In the genomic region with DNA sequence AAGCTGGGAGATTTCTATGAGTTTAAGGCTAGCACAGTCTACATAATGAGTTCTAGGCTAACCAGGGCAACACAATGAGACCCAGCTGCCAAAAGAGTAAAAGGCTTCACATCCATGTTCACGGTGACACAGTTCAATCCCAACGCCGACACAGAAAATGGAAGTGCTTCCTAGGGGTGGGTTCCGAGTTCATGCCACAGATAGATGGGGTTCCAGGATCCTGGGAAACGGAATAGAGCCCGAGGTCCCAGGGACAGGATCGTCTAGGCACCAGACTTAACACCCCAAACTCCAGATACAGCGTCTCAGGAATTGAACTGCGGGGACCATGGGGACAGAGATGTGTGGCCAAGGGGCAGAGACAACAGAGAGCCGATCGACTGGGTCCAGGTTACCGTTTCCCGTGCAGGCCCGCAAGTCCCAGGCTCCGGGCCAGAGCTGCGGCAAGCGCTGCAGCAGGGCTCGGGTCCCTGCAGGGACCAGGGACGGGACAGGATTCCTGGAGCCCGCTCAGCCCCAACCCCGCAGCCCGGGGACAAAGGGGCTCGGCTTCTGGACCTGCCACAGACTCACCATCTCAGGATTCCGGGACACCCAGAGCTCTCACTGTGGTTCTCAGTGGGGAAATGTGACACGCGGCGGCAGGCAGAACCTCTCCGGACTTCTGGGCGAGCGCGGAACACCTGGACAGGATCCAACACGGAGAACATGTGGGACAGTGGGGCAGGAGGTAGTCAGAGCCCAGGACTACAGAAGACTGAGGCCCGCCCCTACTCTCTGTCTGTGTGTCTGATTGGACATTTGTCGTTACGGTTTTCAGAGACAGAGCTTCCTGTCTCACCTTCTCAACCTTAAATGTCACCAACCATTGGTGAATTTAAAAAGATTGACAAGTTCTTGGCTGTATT, we compare ENCODE assay signal across 9 mouse cellular contexts. TPM values are rescaled to one million over a fixed set of nuclear protein-coding genes. Genes with fewer than 3 reads are reported as not detected.
DNase-seq lines count a peak whose midpoint lies in the region; ATAC-seq and TF ChIP-seq lines count a peak whose summit lies in the region.
"Had no signal": no experiment of that assay in that cellular context is flagged by ENCODE, and none has a peak within 500 bp of the region (broad histone marks: within the 10 kb centered on the region; RNA-seq: fewer than 3 reads in every experiment).

Gene Zfp599 (minus strand): TSS at position 712 of the 908 bp plus-strand sequence.

- H3K36me3 ChIP-seq in heart, embryonic 13.5 days, result peaks cover 38% of the 10 kb centered on the region
- no peaks in the 10 kb centered on the region for H3K36me3 ChIP-seq in kidney, postnatal 0 days (ENCODE audit: insufficient read depth, low read length)
- no peaks in the 10 kb centered on the region for H3K36me3 ChIP-seq in liver, adult 2 months (ENCODE audit: control insufficient read depth, insufficient read depth, low read length)
- H3K36me3 ChIP-seq in myocyte (ENCODE audit: control insufficient read depth, insufficient read depth), result no peaks in the 10 kb centered on the region
- H3K36me3 ChIP-seq in splenic B cell, adult 2 months (ENCODE audit: control insufficient read depth, insufficient read depth, low read length, poor library complexity, severe bottlenecking), result no peaks in the 10 kb centered on the region; the same call in 1 of the 2 replicates

- H3ac ChIP-seq in myocyte (ENCODE audit: control insufficient read depth, insufficient read length), result peak within 1 kb of the TSS; percentile 20

- peak within 1 kb of the TSS; percentile 81 for H3K4me2 ChIP-seq in heart, embryonic 13.5 days
- peak within 1 kb of the TSS; percentile 80 for H3K4me2 ChIP-seq in kidney, postnatal 0 days (ENCODE audit: low read length)
- peak within 1 kb of the TSS; percentile 79 for H3K4me2 ChIP-seq in myocyte (ENCODE audit: low read depth)

- peak; percentile 100 for ATAC-seq in CD4-positive, CD25-positive, alpha-beta regulatory T cell, adult 4 months
- ATAC-seq in erythroid progenitor cell, adult 5-6 weeks (replicated peaks; ENCODE audit: low FRiP score, poor library complexity, severe bottlenecking), result peak; percentile 90
- ATAC-seq in heart, embryonic 13.5 days (ENCODE audit: extremely low read depth, insufficient number of reproducible peaks, low FRiP score, low TSS enrichment), result peak; percentile 75
- ATAC-seq in kidney, postnatal 0 days (replicated peaks; ENCODE audit: low FRiP score, low read depth), result peak; percentile 92

- no peaks in the 10 kb centered on the region; the same call in 1 of the 2 replicates for H3K4me1 ChIP-seq in brown adipose tissue, adult 24 weeks (ENCODE audit: control insufficient read depth, insufficient read depth, insufficient read length, low read length)
- peaks cover 14% of the 10 kb centered on the region for H3K4me1 ChIP-seq in heart, embryonic 13.5 days
- H3K4me1 ChIP-seq in kidney, postnatal 0 days (replicated peaks; ENCODE audit: insufficient read depth, low read length), result no peaks in the 10 kb centered on the region
- no peaks in the 10 kb centered on the region for H3K4me1 ChIP-seq in liver, adult 2 months (ENCODE audit: control insufficient read depth, insufficient read depth, low read length)

- H3K9me3 ChIP-seq in heart, embryonic 13.5 days, result peaks cover 9% of the 10 kb centered on the region
- H3K9me3 ChIP-seq in kidney, postnatal 0 days (replicated peaks; ENCODE audit: low read length), result peaks cover 4% of the 10 kb centered on the region

- TF ChIP-seq CTCF in kidney, postnatal 0 days (IDR thresholded peaks at IDR 0.05; ENCODE audit: low read depth), result no peak
- no peak for TF ChIP-seq CTCF in liver, adult 2 months (IDR thresholded peaks at IDR 0.05; ENCODE audit: low read depth, low read length)

- H3K27me3 ChIP-seq in heart, embryonic 13.5 days (replicated peaks), result no peaks in the 10 kb centered on the region
- no peaks in the 10 kb centered on the region for H3K27me3 ChIP-seq in kidney, postnatal 0 days (ENCODE audit: insufficient read depth, low read length)
- H3K27me3 ChIP-seq in liver, adult 2 months (ENCODE audit: control insufficient read depth, insufficient read depth, low read length), result no peaks in the 10 kb centered on the region
- no peaks in the 10 kb centered on the region for H3K27me3 ChIP-seq in myocyte (ENCODE audit: control insufficient read depth, insufficient read depth, insufficient read length)
- H3K27me3 ChIP-seq in splenic B cell, adult 2 months (ENCODE audit: control insufficient read depth, insufficient read depth, low read length, poor library complexity, severe bottlenecking), result no peaks in the 10 kb centered on the region

- peak within 1 kb of the TSS; percentile 61 for H3K4me3 ChIP-seq in brown adipose tissue, adult 24 weeks (ENCODE audit: insufficient read depth, low read depth, low read length)
- H3K4me3 ChIP-seq in heart, embryonic 13.5 days, result peak within 1 kb of the TSS; percentile 83
- peak within 1 kb of the TSS; percentile 52 for H3K4me3 ChIP-seq in kidney, postnatal 0 days (replicated peaks; ENCODE audit: low read depth, low read length)
- peak within 1 kb of the TSS; percentile 35 for H3K4me3 ChIP-seq in liver, adult 2 months (ENCODE audit: insufficient read depth, low read depth, low read length)
- peak within 1 kb of the TSS; percentile 54 for H3K4me3 ChIP-seq in myocyte

- peak within 1 kb of the TSS; percentile 91 for H3K9ac ChIP-seq in heart, embryonic 13.5 days
- peak within 1 kb of the TSS; percentile 76 for H3K9ac ChIP-seq in kidney, postnatal 0 days (ENCODE audit: low read depth, low read length)
- peak within 1 kb of the TSS; percentile 56 for H3K9ac ChIP-seq in liver, adult 2 months (ENCODE audit: low read depth, low read length)

- no peak for TF ChIP-seq POLR2A in liver, adult 2 months (IDR thresholded peaks at IDR 0.05; ENCODE audit: extremely low read depth, insufficient read depth, low read length)
- peak; percentile 48 for TF ChIP-seq POLR2A in myocyte (IDR thresholded peaks at IDR 0.05; ENCODE audit: insufficient read length, low read depth)

- under 1% methylated on average over 35 of the region's 35 CpGs for WGBS in heart, embryonic 13.5 days
- WGBS in kidney, postnatal 0 days, result under 1% methylated on average over 35 of the region's 35 CpGs
- 2% methylated on average over 35 of the region's 35 CpGs for WGBS in liver, adult 2 months

- H3K27ac ChIP-seq in brown adipose tissue, adult 24 weeks (replicated peaks; ENCODE audit: low read depth, low read length), result no peak within 1 kb of the TSS
- H3K27ac ChIP-seq in heart, embryonic 13.5 days (replicated peaks), result peak within 1 kb of the TSS; percentile 53
- H3K27ac ChIP-seq in kidney, postnatal 0 days, result no peak within 1 kb of the TSS
- H3K27ac ChIP-seq in liver, adult 2 months (replicated peaks; ENCODE audit: insufficient read depth, low read depth, low read length), result no peak within 1 kb of the TSS

- no peaks in the 10 kb centered on the region for H3K79me2 ChIP-seq in liver, adult 2 months (ENCODE audit: control insufficient read depth, insufficient read depth, low read length)
- no peaks in the 10 kb centered on the region for H3K79me2 ChIP-seq in myocyte (ENCODE audit: control insufficient read depth, insufficient read depth)

- DNase-seq in kidney, postnatal 0 days (ENCODE audit: low spot score), result peak; percentile 81
- DNase-seq in liver, adult 2 months (ENCODE audit: extremely low read depth, low read depth, low spot score), result peak; percentile 65
- peak; percentile 79 for DNase-seq in splenic B cell, adult 2 months (ENCODE audit: low read depth, low spot score)

TF ChIP-seq in myocyte, 11 proteins besides CTCF, POLR2A, EP300 and RAD21:
- no peak for TF ChIP-seq CEBPB (IDR thresholded peaks at IDR 0.05; ENCODE audit: insufficient read depth, poor library complexity, severe bottlenecking)
- no peak for TF ChIP-seq REST (IDR thresholded peaks at IDR 0.05; ENCODE audit: insufficient read depth, insufficient read length)
- no peak for TF ChIP-seq MAX (IDR thresholded peaks at IDR 0.05; ENCODE audit: low read depth)
- no peak for TF ChIP-seq SRF (IDR thresholded peaks at IDR 0.05; ENCODE audit: control insufficient read depth, insufficient read length, low read depth)
- TF ChIP-seq E2F4 (IDR thresholded peaks at IDR 0.05; ENCODE audit: insufficient read depth), result no peak
- TF ChIP-seq TCF12 (IDR thresholded peaks at IDR 0.05; ENCODE audit: insufficient read depth, poor library complexity, severe bottlenecking), result no peak
- TF ChIP-seq TCF3 (IDR thresholded peaks at IDR 0.05; ENCODE audit: insufficient read length, low read depth), result no peak
- no peak for TF ChIP-seq POLR2AphosphoS2 (IDR thresholded peaks at IDR 0.05; ENCODE audit: insufficient read length, low read depth)
- no peak for TF ChIP-seq USF1 (IDR thresholded peaks at IDR 0.05; ENCODE audit: low read depth)
- TF ChIP-seq MYOG (IDR thresholded peaks at IDR 0.05; ENCODE audit: control insufficient read depth in 1 of 3, insufficient read depth in 1 of 3, insufficient read length in 2 of 3, low read depth in 2 of 3), result no peak
- TF ChIP-seq MYOD1 (IDR thresholded peaks at IDR 0.05; ENCODE audit: control insufficient read depth in 1 of 3, insufficient read length in 2 of 3, low read depth in 2 of 3), result no peak

RNA-seq across cellular contexts. Expression of gene Zfp599, which starts in this region (rescaled TPM):
- 1 to 10 TPM; 7.1 to 7.4 TPM for polyA plus RNA-seq in CD4-positive, CD25-positive, alpha-beta regulatory T cell, adult 4 months (2017; shearing (Covaris generic))
- polyA plus RNA-seq in brown adipose tissue, adult 24 weeks (2012; ENCODE audit: insufficient read depth, insufficient read length, missing spikeins), result not detected in 2 replicates
- total RNA-seq in erythroid progenitor cell, adult 5-6 weeks (2015; ENCODE audit: low replicate concordance), result 0.36 TPM in 1 of 2 replicates, not detected in the other
- total RNA-seq in erythroid progenitor cell, adult 5-6 weeks (2017; ENCODE audit: low replicate concordance), result 0.77 and 1.1 TPM in 2 replicates
- 3.7 and 4.2 TPM in 2 replicates for polyA plus RNA-seq in heart, embryonic 13.5 days (2015; fragmentation: Nextera tagmentation; extraction: Ambion mirVana)
- 3.1 and 3.3 TPM in 2 replicates for polyA plus RNA-seq in kidney, postnatal 0 days (2015; fragmentation: Nextera tagmentation; extraction: Ambion mirVana)
- 0.09 and 0.13 TPM in 2 replicates for total RNA-seq in liver, adult 2 months (2014; rRNA removed)
- polyA plus RNA-seq in liver, adult 2 months (2012; rRNA removed), result not detected in 2 replicates
- 0.53 TPM for polyA plus RNA-seq in myocyte (2012; fragmentation: generic; extraction: Trizol)
- total RNA-seq: gastrocnemius, adult 8-10 months had no signal

Comparison
In these comparisons a context has a peak if more than half of its experiments do, and no peak if none do; other contexts are left out.
1. Peak in DNase-seq, H3K4me3 ChIP-seq and H3K9ac ChIP-seq in liver, adult 2 months; RNA of the gene not detected or under 1 TPM.